Mouse (Mus musculus) testis, postnatal 14 days (tissue): ENCODE results near the gene Krtdap.

Source experiments
- DNase-seq: peaks from one replicate; pipeline ENCODE4 v3.0.0; 2021; ENCODE audit warnings: low spot score

Gene Krtdap

DNA sequence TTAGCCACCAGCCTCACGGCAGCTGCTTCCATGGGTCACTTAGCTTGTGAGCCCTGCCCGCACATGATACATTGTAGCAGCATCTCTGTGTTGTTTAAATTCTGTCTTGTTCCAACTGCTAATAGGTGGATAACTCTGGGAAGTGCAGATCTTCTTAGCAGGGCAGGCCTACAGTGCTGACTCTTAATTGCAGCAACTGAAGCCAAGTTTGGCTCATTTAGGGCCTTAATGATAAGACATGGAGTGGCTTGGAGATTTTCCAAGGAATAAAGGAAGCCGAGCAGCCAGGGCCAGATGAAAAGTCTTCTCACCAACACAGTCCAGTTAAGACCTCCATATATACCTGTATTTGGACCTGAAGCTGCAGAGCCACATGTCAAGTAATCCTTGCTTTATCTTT lies 52.6 kb downstream of the Krtdap start:
- peak; percentile 35 for DNase-seq
